Mouse (Mus musculus): ENCODE results near the gene St3gal3. TPM values are rescaled to one million over a fixed set of nuclear protein-coding genes. Genes with fewer than 3 reads are reported as not detected.

St3gal3 gene
- polyA plus RNA-seq, 1 experiment, result 6.8 TPM

DNA sequence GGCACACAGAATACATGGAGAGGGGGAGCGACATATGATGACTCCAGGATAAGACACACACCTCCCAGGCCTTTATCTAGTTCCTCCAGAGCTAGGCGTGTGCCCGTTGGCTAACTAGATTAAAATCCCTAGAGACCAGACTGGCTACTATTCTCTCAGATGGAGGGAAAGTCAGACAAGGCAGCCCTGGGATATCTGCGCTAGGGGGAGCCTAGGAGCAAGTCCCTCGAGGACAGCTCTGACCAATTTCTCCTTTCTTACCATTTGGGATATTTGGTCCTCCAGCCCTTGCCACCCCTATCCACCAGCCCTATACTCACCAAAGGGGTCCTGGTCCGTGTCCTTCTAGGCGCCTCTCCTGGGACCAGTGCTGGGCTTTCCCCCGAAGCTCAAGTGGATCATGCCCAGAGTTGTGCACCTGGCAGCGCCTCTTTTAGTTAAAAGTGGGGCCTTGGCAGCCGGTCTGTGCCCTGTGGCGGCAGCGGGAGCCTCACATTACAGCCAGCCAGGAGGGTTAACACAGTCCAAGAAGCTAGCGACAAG lies 205.9 kb downstream of the St3gal3 start:
- peak overlapping the region; percentile 46 for H3K4me3 ChIP-seq (replicated peaks; ENCODE audit: control insufficient read depth, low read depth, low read length)
- peak overlapping the region; percentile 44 for H3K27ac ChIP-seq (ENCODE audit: control insufficient read depth, insufficient read depth, low read depth, low read length, poor library complexity)
- 3% methylated on average over 13 of the region's 13 CpGs for WGBS
- TF ChIP-seq CTCF (IDR thresholded peaks at IDR 0.05; ENCODE audit: control insufficient read depth, insufficient read depth, low read length), result peak; percentile 54
- no peak; the same call in 1 of the 2 replicates for TF ChIP-seq POLR2A (IDR thresholded peaks at IDR 0.05; ENCODE audit: borderline replicate concordance, control insufficient read depth, low read depth, low read length)
- H3K4me1 ChIP-seq (ENCODE audit: control insufficient read depth, insufficient read depth, low read length), result no peaks in the 10 kb centered on the region

DNA sequence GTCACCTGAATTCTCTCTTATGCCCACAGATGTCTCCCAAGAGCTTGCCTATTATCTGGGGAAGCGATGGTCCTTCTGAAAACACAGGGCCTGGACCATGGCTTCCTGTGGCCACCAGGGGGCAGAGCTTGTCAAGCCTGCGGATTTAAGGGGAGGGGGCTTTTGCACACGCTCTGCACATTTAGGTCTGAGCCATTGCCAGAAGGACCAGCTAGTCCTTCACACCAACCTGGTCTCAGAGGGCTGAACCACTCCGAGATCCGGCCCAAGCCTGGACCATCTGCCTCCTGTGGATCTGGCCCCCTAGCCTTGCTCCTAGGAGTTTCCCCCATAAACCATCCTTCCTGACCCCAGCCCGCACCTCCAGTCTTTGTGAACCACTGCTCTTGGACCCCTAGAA lies 206.5 kb downstream of the St3gal3 start:
- Histone ChIP-seq H3K27ac (ENCODE audit: control insufficient read depth, insufficient read depth, low read depth, low read length, poor library complexity) (no peak overlapping the region), H3K4me1 (ENCODE audit: control insufficient read depth, insufficient read depth, low read length) (no peaks in the 10 kb centered on the region), H3K4me3 (replicated peaks; ENCODE audit: control insufficient read depth, low read depth, low read length) (no peak overlapping the region)
- TF ChIP-seq POLR2A (IDR thresholded peaks at IDR 0.05; ENCODE audit: borderline replicate concordance, control insufficient read depth, low read depth, low read length), result no peak
- peak; percentile 67 for TF ChIP-seq CTCF (IDR thresholded peaks at IDR 0.05; ENCODE audit: control insufficient read depth, insufficient read depth, low read length)
- 30% methylated on average over 6 of the region's 6 CpGs for WGBS

DNA sequence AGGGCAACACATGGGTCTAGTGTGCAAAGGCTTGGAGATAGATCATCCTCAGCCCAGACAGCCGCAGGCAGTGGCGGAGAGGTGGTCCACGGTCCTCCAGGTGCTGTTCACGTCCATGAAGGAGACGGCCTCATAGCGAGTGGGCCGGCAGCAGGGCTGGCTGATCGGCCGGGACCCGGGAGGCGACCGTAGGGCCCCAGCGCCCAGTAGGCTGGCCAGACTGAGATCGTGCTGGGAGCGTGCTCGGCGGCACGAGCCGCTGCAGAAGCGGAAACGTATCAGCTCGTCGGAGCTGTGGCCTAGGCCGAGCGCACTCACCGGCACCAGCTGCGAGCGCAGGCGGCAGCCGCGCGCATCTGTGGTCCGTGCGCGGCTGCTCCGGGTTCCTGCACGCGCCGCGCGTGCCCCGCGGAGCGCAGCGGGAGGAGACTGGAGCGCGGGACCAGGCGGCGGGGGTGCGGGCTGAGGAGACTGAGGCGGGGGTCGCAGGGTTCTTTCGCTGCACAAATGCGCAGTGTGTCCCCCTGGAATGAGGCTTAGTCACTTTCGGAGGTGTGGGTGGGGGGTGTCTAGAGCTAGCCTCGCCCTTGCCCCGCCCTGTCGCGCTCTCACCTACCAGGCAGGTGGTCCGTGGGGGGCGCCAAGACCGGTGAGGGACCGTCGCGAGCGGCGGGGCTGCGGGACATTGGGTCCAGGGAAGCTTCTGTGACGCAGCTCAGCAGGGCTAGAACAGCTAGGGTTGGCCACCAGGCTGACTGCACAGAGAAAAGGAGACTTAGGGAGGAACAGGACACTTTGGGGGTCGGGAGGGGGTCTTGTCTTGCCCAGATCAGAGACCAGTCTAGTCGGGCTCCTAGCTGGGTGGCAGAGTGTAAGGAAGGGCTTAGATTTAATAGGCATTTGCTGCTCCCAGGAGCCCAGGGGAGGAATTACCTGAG lies 207.9 kb downstream of the St3gal3 start:
- TF ChIP-seq CTCF (IDR thresholded peaks at IDR 0.05; ENCODE audit: control insufficient read depth, insufficient read depth, low read length) (no peak), POLR2A (IDR thresholded peaks at IDR 0.05; ENCODE audit: borderline replicate concordance, control insufficient read depth, low read depth, low read length) (no peak)
- H3K4me1 ChIP-seq (ENCODE audit: control insufficient read depth, insufficient read depth, low read length), result no peaks in the 10 kb centered on the region
- 3% methylated on average over 70 of the region's 71 CpGs for WGBS

DNA sequence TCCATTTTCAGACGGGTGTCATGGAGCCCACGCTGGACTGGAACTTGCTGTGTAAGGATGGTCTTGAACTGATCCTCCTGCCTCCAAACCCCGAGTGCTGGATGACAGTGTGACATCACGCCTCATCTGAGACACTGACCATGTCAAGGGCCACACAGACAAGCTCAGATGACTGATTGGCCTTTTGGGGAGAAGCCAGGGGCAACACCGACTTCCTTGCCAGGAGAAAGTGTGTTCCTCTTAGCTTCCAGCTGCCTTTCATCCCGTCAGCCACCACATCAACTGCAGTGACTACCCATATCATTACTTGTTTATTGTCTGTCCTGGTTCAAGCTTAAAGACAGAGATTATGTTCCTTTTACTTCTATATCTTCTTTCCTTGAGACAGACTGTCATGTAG lies 209.8 kb downstream of the St3gal3 start:
- 28% methylated on average over 6 of the region's 6 CpGs for WGBS
- Histone ChIP-seq H3K4me3 (replicated peaks; ENCODE audit: control insufficient read depth, low read depth, low read length) (no peak overlapping the region), H3K4me1 (ENCODE audit: control insufficient read depth, insufficient read depth, low read length) (peaks cover 1% of the 10 kb centered on the region; the same call in 1 of the 2 replicates), H3K27ac (ENCODE audit: control insufficient read depth, insufficient read depth, low read depth, low read length, poor library complexity) (no peak overlapping the region)
- TF ChIP-seq POLR2A (IDR thresholded peaks at IDR 0.05; ENCODE audit: borderline replicate concordance, control insufficient read depth, low read depth, low read length) (no peak), CTCF (IDR thresholded peaks at IDR 0.05; ENCODE audit: control insufficient read depth, insufficient read depth, low read length) (no peak)

More for the DNA sequence above, 207.9 kb downstream of the St3gal3 start:
- no peak overlapping the region for H3K4me3 ChIP-seq (replicated peaks; ENCODE audit: control insufficient read depth, low read depth, low read length)
- H3K27ac ChIP-seq (ENCODE audit: control insufficient read depth, insufficient read depth, low read depth, low read length, poor library complexity), result no peak overlapping the region

DNA sequence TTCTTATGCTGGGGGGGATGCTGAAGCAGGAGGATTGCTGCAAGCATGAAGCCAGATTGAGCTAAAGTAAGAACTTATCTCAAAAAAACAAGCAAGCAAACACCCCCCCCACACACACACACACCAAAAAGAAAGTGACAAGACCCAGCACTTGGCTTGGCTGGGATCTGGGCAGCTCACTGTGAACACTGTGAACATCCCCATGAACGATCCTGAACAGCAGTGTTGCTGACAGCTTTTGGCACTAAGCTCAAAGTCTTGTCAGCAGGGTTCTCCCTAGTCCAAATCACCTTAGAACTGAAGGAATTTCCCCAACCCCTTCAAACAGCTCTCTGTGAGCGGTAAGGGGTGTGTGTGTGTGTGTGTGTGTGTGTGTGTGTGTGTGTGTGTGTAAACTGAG lies 211.3 kb downstream of the St3gal3 start:
- Histone ChIP-seq H3K27ac (ENCODE audit: control insufficient read depth, insufficient read depth, low read depth, low read length, poor library complexity) (no peak overlapping the region), H3K4me1 (ENCODE audit: control insufficient read depth, insufficient read depth, low read length) (peaks cover 1% of the 10 kb centered on the region; the same call in 1 of the 2 replicates), H3K4me3 (replicated peaks; ENCODE audit: control insufficient read depth, low read depth, low read length) (no peak overlapping the region)
- WGBS, result 71% methylated on average over 2 of the region's 2 CpGs
- TF ChIP-seq CTCF (IDR thresholded peaks at IDR 0.05; ENCODE audit: control insufficient read depth, insufficient read depth, low read length) (no peak), POLR2A (IDR thresholded peaks at IDR 0.05; ENCODE audit: borderline replicate concordance, control insufficient read depth, low read depth, low read length) (no peak)

DNA sequence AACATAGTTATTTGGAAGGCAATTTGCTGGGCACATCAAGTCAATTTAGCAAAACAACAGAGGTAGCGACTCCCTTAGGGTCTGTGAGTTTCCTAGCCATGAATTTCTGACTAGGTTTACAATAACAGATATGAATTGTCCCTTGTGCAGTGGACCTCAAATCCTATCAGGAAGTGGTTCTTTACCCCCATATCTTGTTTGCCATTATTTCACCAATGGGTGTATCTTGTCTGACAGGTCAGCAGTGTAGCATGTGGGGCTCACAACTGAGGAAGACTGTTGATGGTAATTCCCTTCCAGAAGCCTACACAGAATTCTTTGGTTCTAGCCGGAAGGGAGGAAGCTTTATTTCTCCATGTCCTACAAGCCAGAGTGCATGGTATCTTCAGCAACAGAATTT lies 213.4 kb downstream of the St3gal3 start:
- H3K27ac ChIP-seq (ENCODE audit: control insufficient read depth, insufficient read depth, low read depth, low read length, poor library complexity), result no peak overlapping the region
- peaks cover 1% of the 10 kb centered on the region; the same call in 1 of the 2 replicates for H3K4me1 ChIP-seq (ENCODE audit: control insufficient read depth, insufficient read depth, low read length)
- no peak overlapping the region for H3K4me3 ChIP-seq (replicated peaks; ENCODE audit: control insufficient read depth, low read depth, low read length)
- TF ChIP-seq POLR2A (IDR thresholded peaks at IDR 0.05; ENCODE audit: borderline replicate concordance, control insufficient read depth, low read depth, low read length), result no peak
- TF ChIP-seq CTCF (IDR thresholded peaks at IDR 0.05; ENCODE audit: control insufficient read depth, insufficient read depth, low read length), result no peak
- 76% methylated on average over 2 of the region's 2 CpGs for WGBS

DNA sequence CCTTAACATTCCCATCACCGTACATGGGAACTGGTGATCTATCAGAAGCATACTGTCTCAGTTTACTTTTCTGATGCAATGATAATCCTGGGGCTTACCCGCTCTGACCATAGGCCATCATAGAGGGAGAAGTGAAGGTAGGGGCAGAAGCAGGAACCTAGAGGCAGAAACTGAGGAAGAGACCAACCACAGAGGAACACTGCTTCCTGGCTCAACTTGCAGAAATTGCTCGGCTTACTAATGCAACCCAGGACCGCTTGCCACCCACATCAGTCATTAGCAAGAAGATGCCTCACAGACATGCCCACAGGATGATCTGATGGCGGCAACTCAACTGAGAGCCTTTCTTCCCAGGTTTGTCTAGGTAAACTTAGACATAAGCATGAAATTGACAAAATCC lies 216.0 kb downstream of the St3gal3 start:
- peaks cover 1% of the 10 kb centered on the region; the same call in 1 of the 2 replicates for H3K4me1 ChIP-seq (ENCODE audit: control insufficient read depth, insufficient read depth, low read length)
- 17% methylated on average over 5 of the region's 5 CpGs for WGBS
- H3K4me3 ChIP-seq (replicated peaks; ENCODE audit: control insufficient read depth, low read depth, low read length), result no peak overlapping the region
- H3K27ac ChIP-seq (ENCODE audit: control insufficient read depth, insufficient read depth, low read depth, low read length, poor library complexity), result no peak overlapping the region
- no peak for TF ChIP-seq CTCF (IDR thresholded peaks at IDR 0.05; ENCODE audit: control insufficient read depth, insufficient read depth, low read length)
- no peak for TF ChIP-seq POLR2A (IDR thresholded peaks at IDR 0.05; ENCODE audit: borderline replicate concordance, control insufficient read depth, low read depth, low read length)

DNA sequence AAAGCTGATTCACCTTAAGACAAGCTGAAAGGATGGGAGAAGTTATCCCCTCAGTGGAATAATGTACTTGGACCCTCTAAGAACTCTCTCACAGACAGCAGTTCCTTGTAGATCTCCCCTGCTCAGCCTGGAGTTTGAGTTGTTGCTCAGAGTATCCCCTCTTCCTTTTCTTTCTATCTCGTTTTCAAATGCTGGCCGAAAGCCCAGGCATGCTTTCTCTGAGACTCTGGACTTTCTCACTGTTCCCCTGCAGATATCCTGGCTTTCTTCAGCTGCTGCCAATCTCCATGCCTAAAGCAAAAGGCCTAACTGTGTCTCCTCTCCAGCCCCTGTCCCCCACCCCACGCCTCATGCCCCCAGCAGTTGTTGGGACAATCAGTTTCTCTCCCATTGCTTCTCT lies 216.5 kb downstream of the St3gal3 start:
- 34% methylated on average over 3 of the region's 3 CpGs for WGBS
- peaks cover 1% of the 10 kb centered on the region; the same call in 1 of the 2 replicates for H3K4me1 ChIP-seq (ENCODE audit: control insufficient read depth, insufficient read depth, low read length)
- no peak overlapping the region for H3K27ac ChIP-seq (ENCODE audit: control insufficient read depth, insufficient read depth, low read depth, low read length, poor library complexity)
- no peak overlapping the region for H3K4me3 ChIP-seq (replicated peaks; ENCODE audit: control insufficient read depth, low read depth, low read length)
- no peak for TF ChIP-seq CTCF (IDR thresholded peaks at IDR 0.05; ENCODE audit: control insufficient read depth, insufficient read depth, low read length)
- no peak for TF ChIP-seq POLR2A (IDR thresholded peaks at IDR 0.05; ENCODE audit: borderline replicate concordance, control insufficient read depth, low read depth, low read length)

Data from bone marrow, adult 2 months (tissue).